Mouse (Mus musculus) heart, postnatal 0 days (tissue): Measurements from ENCODE around the gene Pbp2.

Experiments
- CTCF ChIP-seq: IDR thresholded peaks from 2 replicates; pipeline ENCODE4 v1.5.1; 2016; ENCODE audit warnings: antibody characterized with exemption, control low read depth, low read depth
- EP300 ChIP-seq: IDR thresholded peaks from 2 replicates; pipeline ENCODE4 v1.6.1; 2016; ENCODE audit warnings: antibody characterized with exemption, low read depth

- TF ChIP-seq CTCF, result no peak
- 0 out of 2 replicates have a peak, but pooled peaks have one; percentile 14 for TF ChIP-seq EP300
Measured at GRCm38 (mm10) chr6:135341076-135341378, 30.8 kb upstream of the Pbp2 start.
